Mouse (Mus musculus): ENCODE measurements around the gene Sapcd2. TPM values are rescaled to one million over a fixed set of nuclear protein-coding genes. Genes with fewer than 3 reads are reported as not detected.

The Sapcd2 gene
- total RNA-seq, 2 experiments from 2014 or later, result 3.7 to 4.6 TPM

DNA sequence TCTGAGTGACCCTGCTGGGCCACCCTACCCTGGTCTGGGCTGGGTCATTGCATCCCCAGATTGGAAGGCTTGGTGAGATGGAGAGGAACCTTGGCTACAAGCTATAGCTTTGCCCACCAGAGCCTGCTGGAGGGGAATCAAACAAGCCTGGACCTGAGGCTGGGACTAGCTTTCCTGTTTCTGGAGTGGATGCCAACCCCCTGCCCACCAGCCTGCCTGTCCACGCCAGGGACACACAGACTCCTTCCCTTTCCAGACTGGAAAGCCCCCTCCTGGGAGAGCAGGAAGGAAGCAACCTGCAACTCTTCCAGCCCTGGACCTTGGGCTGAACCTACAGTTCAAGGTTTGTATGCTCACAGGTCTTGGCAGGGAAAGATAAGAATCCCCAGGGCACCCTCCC lies 51.5 kb downstream of the Sapcd2 start:
- DNase-seq, result no peak

DNA sequence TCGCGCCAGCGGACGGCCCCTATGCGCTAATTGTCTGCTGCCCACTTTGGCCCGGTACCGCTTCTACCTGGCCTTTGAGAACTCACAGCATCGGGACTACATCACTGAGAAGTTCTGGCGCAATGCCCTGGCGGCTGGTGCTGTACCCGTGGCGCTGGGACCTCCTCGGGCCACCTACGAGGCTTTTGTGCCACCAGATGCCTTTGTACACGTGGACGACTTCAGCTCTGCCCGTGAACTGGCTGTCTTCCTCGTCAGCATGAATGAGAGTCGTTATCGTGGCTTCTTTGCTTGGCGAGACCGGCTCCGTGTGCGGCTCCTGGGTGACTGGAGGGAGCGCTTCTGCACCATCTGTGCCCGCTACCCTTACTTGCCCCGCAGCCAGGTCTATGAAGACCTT lies 53.4 kb downstream of the Sapcd2 start:
- DNase-seq, result no peak

DNA sequence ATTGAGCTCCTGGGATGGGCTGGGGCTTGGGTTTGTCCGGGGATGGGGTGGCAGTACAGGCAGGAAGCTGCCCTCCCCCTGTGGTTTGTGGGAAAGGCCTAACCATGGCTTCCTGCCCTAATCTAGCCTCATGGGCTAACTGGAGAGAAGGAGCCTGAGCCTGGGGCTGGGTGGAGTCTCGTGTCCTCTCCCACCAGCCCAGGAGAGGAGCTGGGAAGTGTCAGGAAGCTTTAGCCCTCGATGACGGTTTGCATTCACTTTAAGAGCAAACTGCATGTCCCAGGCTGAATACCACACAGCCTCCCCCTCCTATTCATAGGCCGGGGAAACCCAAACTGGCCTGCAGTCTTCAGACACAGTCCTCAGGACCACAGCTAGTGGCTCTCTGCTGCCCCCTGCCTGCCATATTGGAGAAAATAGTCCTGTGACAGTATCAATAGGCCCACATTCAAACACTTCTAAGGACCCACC lies 54.6 kb downstream of the Sapcd2 start:
- DNase-seq, result peak; percentile 48 to 49

DNA sequence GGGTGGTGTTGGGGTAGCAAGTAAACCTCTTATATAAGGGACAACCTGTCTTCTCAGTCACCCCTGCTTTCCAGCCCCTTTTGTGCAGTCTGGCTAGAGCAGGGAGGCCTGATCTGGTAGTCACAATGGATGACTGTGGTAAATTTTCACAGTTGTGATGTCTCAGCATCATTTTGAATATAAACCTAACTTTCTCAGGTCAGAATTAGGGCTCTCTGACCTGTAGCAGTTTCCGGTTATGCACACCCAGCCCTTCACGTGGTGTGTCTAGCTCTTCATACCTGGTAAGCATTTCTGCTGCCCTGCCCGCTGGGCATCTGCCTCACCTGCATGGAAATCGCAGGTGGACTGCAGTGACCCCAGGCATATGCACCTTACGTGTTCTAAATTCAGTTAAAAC lies 55.1 kb downstream of the Sapcd2 start:
- no peak for DNase-seq

Other genes with a start within 250 kb of the Sapcd2 start
- 10 to 100 TPM; 21.3 to 21.5 TPM for gene Nrarp, start 191.6 kb upstream of the Sapcd2 start, total RNA-seq (2021)
- gene Tor4a, start 175.4 kb upstream of the Sapcd2 start, total RNA-seq (2021), result 1 to 10 TPM; 1.3 to 1.8 TPM
- gene Nelfb, start 160.8 kb upstream of the Sapcd2 start, total RNA-seq (2021), result 10 to 100 TPM; 55.1 to 58.1 TPM
- not detected for gene Stpg3, start 157.7 kb upstream of the Sapcd2 start, total RNA-seq (2021)
- gene Fam166a, start 153.6 kb upstream of the Sapcd2 start, total RNA-seq (2021), result not detected
- gene Tubb4b, start 147.6 kb upstream of the Sapcd2 start, total RNA-seq (2021), result 100 to 1,000 TPM; 309 to 323 TPM
- gene Slc34a3, start 138.0 kb upstream of the Sapcd2 start, total RNA-seq (2021), result not detected
- not detected for gene Rnf224, start 135.5 kb upstream of the Sapcd2 start, total RNA-seq (2021)
- 100 to 1,000 TPM; 223 to 232 TPM for gene Rnf208, start 130.1 kb upstream of the Sapcd2 start, total RNA-seq (2021)
- not detected for gene Cysrt1, start 129.9 kb upstream of the Sapcd2 start, total RNA-seq (2021)
- gene AL732309.1, start 125.5 kb upstream of the Sapcd2 start, total RNA-seq (2021), result 1 to 10 TPM; 2.2 to 4.4 TPM
- gene Tmem203, start 116.9 kb upstream of the Sapcd2 start, total RNA-seq (2021), result 10 to 100 TPM; 35.5 to 40.4 TPM
- gene Tprn, start 109.7 kb upstream of the Sapcd2 start, total RNA-seq (2021), result 10 to 100 TPM; 19.4 to 23.1 TPM
- 10 to 100 TPM; 65.0 to 69.4 TPM for gene Ssna1, start 99.9 kb upstream of the Sapcd2 start, total RNA-seq (2021)
- 10 to 100 TPM; 83.0 to 83.3 TPM for gene Anapc2, start 99.8 kb upstream of the Sapcd2 start, total RNA-seq (2021)
- not detected for gene Tmem210, start 84.2 kb upstream of the Sapcd2 start, total RNA-seq (2021)
- not detected for gene Lrrc26, start 82.4 kb upstream of the Sapcd2 start, total RNA-seq (2021)
- gene Grin1, start 53.1 kb upstream of the Sapcd2 start, total RNA-seq (2021), result 100 to 1,000 TPM; 420 to 431 TPM
- 10 to 100 TPM; 50.6 to 52.3 TPM for gene Man1b1, start 40.0 kb upstream of the Sapcd2 start, total RNA-seq (2021)
- 10 to 100 TPM; 26.1 to 38.4 TPM for gene Dpp7, start 16.0 kb upstream of the Sapcd2 start, total RNA-seq (2021)
- 10 to 100 TPM; 10.8 to 13.8 TPM for gene Uap1l1, start 6.6 kb upstream of the Sapcd2 start, total RNA-seq (2021)
- 10 to 100 TPM; 14.9 to 16.1 TPM for gene Entpd2, start 23.6 kb downstream of the Sapcd2 start, total RNA-seq (2021)
- 100 to 1,000 TPM; 422 to 431 TPM for gene Npdc1, start 27.0 kb downstream of the Sapcd2 start, total RNA-seq (2021)
- gene Fut7, start 50.9 kb downstream of the Sapcd2 start, total RNA-seq (2021), result under 1 TPM; 0.87 to 0.94 TPM
- gene Abca2, start 56.4 kb downstream of the Sapcd2 start, total RNA-seq (2021), result 100 to 1,000 TPM; 147 to 167 TPM
- under 1 TPM in 1 of 2 experiments, not detected in 1; 0.66 TPM for gene Clic3, start 84.5 kb downstream of the Sapcd2 start, total RNA-seq (2021)
- 10 to 100 TPM; 46.2 to 62.8 TPM for gene Paxx, start 88.8 kb downstream of the Sapcd2 start, total RNA-seq (2021)
- 100 to 1,000 TPM; 435 to 800 TPM for gene Ptgds, start 97.7 kb downstream of the Sapcd2 start, total RNA-seq (2021)
- not detected for gene Lcn12, start 121.6 kb downstream of the Sapcd2 start, total RNA-seq (2021)
- 100 to 1,000 TPM; 115 to 116 TPM for gene Fbxw5, start 128.4 kb downstream of the Sapcd2 start, total RNA-seq (2021)
- 1 to 10 TPM in 1 of 2 experiments, under 1 TPM in 1; 0.88 to 1.5 TPM for gene C8g, start 129.4 kb downstream of the Sapcd2 start, total RNA-seq (2021)
- gene Traf2, start 174.6 kb downstream of the Sapcd2 start, total RNA-seq (2021), result 10 to 100 TPM; 11.9 to 12.6 TPM
- gene Edf1, start 185.5 kb downstream of the Sapcd2 start, total RNA-seq (2021), result 100 to 1,000 TPM; 200 to 212 TPM
- gene Mamdc4, start 202.5 kb downstream of the Sapcd2 start, total RNA-seq (2021), result 1 to 10 TPM; 3.1 to 3.2 TPM
- 10 to 100 TPM; 62.5 to 68.3 TPM for gene Phpt1, start 202.9 kb downstream of the Sapcd2 start, total RNA-seq (2021)
- gene Ajm1, start 209.4 kb downstream of the Sapcd2 start, total RNA-seq (2021), result 100 to 1,000 TPM in 1 of 2 experiments, 10 to 100 TPM in 1; 96.4 to 117 TPM
- gene Rabl6, start 236.2 kb downstream of the Sapcd2 start, total RNA-seq (2021), result 100 to 1,000 TPM; 142 to 155 TPM
- not detected for gene Ccdc183, start 245.4 kb downstream of the Sapcd2 start, total RNA-seq (2021)
- 10 to 100 TPM; 13.1 to 16.6 TPM for gene Tmem141, start 249.7 kb downstream of the Sapcd2 start, total RNA-seq (2021)

All from layer of hippocampus, postnatal 36 days (tissue).